Mouse (Mus musculus) brown adipose tissue, adult 24 weeks (tissue): ENCODE data around the gene Ofd1. TPM values are rescaled to one million over a fixed set of nuclear protein-coding genes. Genes with fewer than 3 reads are reported as not detected.

Source experiments
- H3K27ac ChIP-seq: fragments of 200-500 bp; replicated peaks from 2 replicates; pipeline ENCODE4 v1.5.1; 2012; ENCODE audit warnings: low read depth, mild to moderate bottlenecking, low read length
- H3K4me1 ChIP-seq: fragments of 200-500 bp; 2 replicates; pipeline ENCODE4 v1.6.1; 2012; ENCODE audit warnings: low read length, mixed read lengths; ENCODE audit not compliant: control insufficient read depth, insufficient read depth, insufficient read length
- H3K4me3 ChIP-seq: fragments of 200-500 bp; 2 replicates; pipeline ENCODE4 v1.5.1; 2012; ENCODE audit warnings: low read depth, mild to moderate bottlenecking, low read length, moderate library complexity; ENCODE audit not compliant: insufficient read depth
- polyA plus RNA-seq: library from polyadenylated mRNA; stranded (reverse); fragments of >200 nt; gene quantifications from 2 replicates; pipeline ENCODE4 v1.2.4, GENCODE M21; 2012; ENCODE audit not compliant: missing spikeins, insufficient read depth, insufficient read length

The Ofd1 gene
- polyA plus RNA-seq, 1 experiment = 1.7 TPM

- no peak overlapping the region for H3K27ac ChIP-seq
- H3K4me3 ChIP-seq = no peak overlapping the region
- H3K4me1 ChIP-seq = no peaks in the 10 kb centered on the region
Measured at GRCm38 (mm10) chrX:166386656-166387055, 53.8 kb downstream of the Ofd1 start.

GRCm38 (mm10) chrX:166384935-166385334, 55.6 kb downstream of the Ofd1 start:
- Histone ChIP-seq H3K4me1 (no peaks in the 10 kb centered on the region), H3K27ac (no peak overlapping the region), H3K4me3 (no peak overlapping the region)

- Histone ChIP-seq H3K4me3 (no peak overlapping the region), H3K27ac (no peak overlapping the region), H3K4me1 (no peaks in the 10 kb centered on the region)
Measured at GRCm38 (mm10) chrX:166383606-166384005, 56.9 kb downstream of the Ofd1 start.

- H3K4me3 ChIP-seq = no peak overlapping the region
- no peak overlapping the region for H3K27ac ChIP-seq
- no peaks in the 10 kb centered on the region for H3K4me1 ChIP-seq
Measured at GRCm38 (mm10) chrX:166378652-166379051, 61.9 kb downstream of the Ofd1 start.

GRCm38 (mm10) chrX:166376681-166377328, 63.7 kb downstream of the Ofd1 start:
- Histone ChIP-seq H3K4me1 (no peaks in the 10 kb centered on the region), H3K27ac (no peak overlapping the region), H3K4me3 (no peak overlapping the region)

- Histone ChIP-seq H3K4me3 (no peak overlapping the region), H3K27ac (no peak overlapping the region)
Measured at GRCm38 (mm10) chrX:166365458-166366213, 74.9 kb downstream of the Ofd1 start.

GRCm38 (mm10) chrX:166360455-166360854, 80.0 kb downstream of the Ofd1 start:
- H3K4me3 ChIP-seq = no peak overlapping the region
- no peaks in the 10 kb centered on the region for H3K4me1 ChIP-seq
- no peak overlapping the region for H3K27ac ChIP-seq

More at GRCm38 (mm10) chrX:166365458-166366213, 74.9 kb downstream of the Ofd1 start:
- no peaks in the 10 kb centered on the region for H3K4me1 ChIP-seq

GRCm38 (mm10) chrX:166359927-166360440, 80.5 kb downstream of the Ofd1 start:
- no peak overlapping the region for H3K4me3 ChIP-seq
- no peak overlapping the region for H3K27ac ChIP-seq
- H3K4me1 ChIP-seq = no peaks in the 10 kb centered on the region

GRCm38 (mm10) chrX:166358955-166359354, 81.5 kb downstream of the Ofd1 start:
- Histone ChIP-seq H3K4me3 (no peak overlapping the region), H3K4me1 (no peaks in the 10 kb centered on the region), H3K27ac (no peak overlapping the region)

- no peak overlapping the region for H3K27ac ChIP-seq
- H3K4me3 ChIP-seq = no peak overlapping the region
- H3K4me1 ChIP-seq = no peaks in the 10 kb centered on the region
Measured at GRCm38 (mm10) chrX:166356276-166356675, 84.2 kb downstream of the Ofd1 start.

- Histone ChIP-seq H3K4me3 (no peak overlapping the region), H3K4me1 (no peaks in the 10 kb centered on the region), H3K27ac (no peak overlapping the region)
Measured at GRCm38 (mm10) chrX:166354913-166355312, 85.6 kb downstream of the Ofd1 start.

GRCm38 (mm10) chrX:166353412-166353811, 87.1 kb downstream of the Ofd1 start:
- Histone ChIP-seq H3K4me1 (no peaks in the 10 kb centered on the region), H3K27ac (no peak overlapping the region), H3K4me3 (no peak overlapping the region)

GRCm38 (mm10) chrX:166351790-166352189, 88.7 kb downstream of the Ofd1 start:
- H3K4me1 ChIP-seq = no peaks in the 10 kb centered on the region

GRCm38 (mm10) chrX:166348634-166349033, 91.9 kb downstream of the Ofd1 start:
- no peak overlapping the region for H3K27ac ChIP-seq
- H3K4me3 ChIP-seq = no peak overlapping the region
- no peaks in the 10 kb centered on the region for H3K4me1 ChIP-seq

More at GRCm38 (mm10) chrX:166351790-166352189, 88.7 kb downstream of the Ofd1 start:
- Histone ChIP-seq H3K27ac (no peak overlapping the region), H3K4me3 (no peak overlapping the region)

- Histone ChIP-seq H3K27ac (no peak overlapping the region), H3K4me1 (no peaks in the 10 kb centered on the region), H3K4me3 (no peak overlapping the region)
Measured at GRCm38 (mm10) chrX:166348086-166348485, 92.4 kb downstream of the Ofd1 start.
